Mouse (Mus musculus): ENCODE measurements around the gene Tet3. TPM values are rescaled to one million over a fixed set of nuclear protein-coding genes. Genes with fewer than 3 reads are reported as not detected.

The Tet3 gene
- polyA plus RNA-seq, 1 experiment from 2014 or later: 67.0 TPM

DNA sequence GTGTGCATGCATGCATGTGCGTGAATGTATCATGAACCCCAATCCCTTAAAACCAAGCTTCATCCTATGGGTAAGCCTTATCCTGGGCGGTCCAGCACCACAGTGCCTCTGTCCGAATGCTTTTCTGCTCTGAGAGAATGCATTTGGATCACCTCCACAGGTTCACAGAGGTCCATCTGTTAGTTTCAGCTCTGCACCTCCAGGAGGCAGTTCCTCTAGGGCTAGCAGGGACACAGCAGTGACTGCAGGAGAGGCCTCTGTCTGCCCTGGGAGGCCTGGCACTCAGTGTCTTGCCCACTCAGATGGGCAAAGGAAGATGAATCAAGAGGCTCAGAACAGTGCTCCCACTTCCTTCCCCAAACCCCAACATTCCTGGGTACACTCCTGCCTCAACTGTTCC is 32.3 kb downstream of the Tet3 start:
- no peak overlapping the region for H3K4me2 ChIP-seq (ENCODE audit: low read depth, low read length)
- no peak overlapping the region for H3K4me3 ChIP-seq (ENCODE audit: low read depth, low read length)
- WGBS: 90% methylated on average over 3 of the region's 3 CpGs
- no peaks in the 10 kb centered on the region for H3K27me3 ChIP-seq (ENCODE audit: control insufficient read depth, insufficient read depth, low read length)
- no peak overlapping the region for H3K27ac ChIP-seq (ENCODE audit: low read depth, low read length)
- H3K9ac ChIP-seq (replicated peaks; ENCODE audit: low read depth, low read length): no peak overlapping the region
- ATAC-seq (ENCODE audit: low read depth): no peak
- H3K9me3 ChIP-seq (ENCODE audit: control insufficient read depth, low read length): no peaks in the 10 kb centered on the region
- H3K36me3 ChIP-seq (ENCODE audit: control insufficient read depth, insufficient read depth, low read length): 0 out of 2 replicates have a peak, but pooled peaks cover 4% of the 10 kb centered on the region
- peaks cover 37% of the 10 kb centered on the region for H3K4me1 ChIP-seq (ENCODE audit: control insufficient read depth, insufficient read depth, low read length)

DNA sequence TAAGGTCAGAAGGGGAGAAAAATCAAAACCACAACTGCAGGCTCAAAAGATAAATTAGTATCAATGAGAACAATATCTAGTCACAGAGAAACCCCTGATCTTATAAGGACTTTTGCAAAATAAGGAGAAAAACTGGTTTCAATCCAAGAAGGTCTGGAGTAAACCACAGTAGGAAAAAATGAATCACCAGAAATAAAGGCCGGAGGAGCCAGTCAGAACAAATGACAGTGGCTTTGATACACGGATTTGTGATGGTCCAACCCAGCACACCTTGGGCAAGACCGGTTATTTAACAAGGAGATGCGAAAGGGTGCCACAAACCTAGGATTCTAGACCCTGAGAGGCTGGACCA is 34.9 kb downstream of the Tet3 start:
- Histone ChIP-seq H3K9me3 (ENCODE audit: control insufficient read depth, low read length) (no peaks in the 10 kb centered on the region), H3K4me1 (ENCODE audit: control insufficient read depth, insufficient read depth, low read length) (peaks cover 53% of the 10 kb centered on the region), H3K27me3 (ENCODE audit: control insufficient read depth, insufficient read depth, low read length) (no peaks in the 10 kb centered on the region), H3K9ac (replicated peaks; ENCODE audit: low read depth, low read length) (no peak overlapping the region), H3K4me3 (ENCODE audit: low read depth, low read length) (no peak overlapping the region), H3K36me3 (ENCODE audit: control insufficient read depth, insufficient read depth, low read length) (0 out of 2 replicates have a peak, but pooled peaks cover 4% of the 10 kb centered on the region), H3K4me2 (ENCODE audit: low read depth, low read length) (no peak overlapping the region), H3K27ac (ENCODE audit: low read depth, low read length) (no peak overlapping the region)
- no peak for ATAC-seq (ENCODE audit: low read depth)
- 70% methylated on average over 4 of the region's 4 CpGs for WGBS

DNA sequence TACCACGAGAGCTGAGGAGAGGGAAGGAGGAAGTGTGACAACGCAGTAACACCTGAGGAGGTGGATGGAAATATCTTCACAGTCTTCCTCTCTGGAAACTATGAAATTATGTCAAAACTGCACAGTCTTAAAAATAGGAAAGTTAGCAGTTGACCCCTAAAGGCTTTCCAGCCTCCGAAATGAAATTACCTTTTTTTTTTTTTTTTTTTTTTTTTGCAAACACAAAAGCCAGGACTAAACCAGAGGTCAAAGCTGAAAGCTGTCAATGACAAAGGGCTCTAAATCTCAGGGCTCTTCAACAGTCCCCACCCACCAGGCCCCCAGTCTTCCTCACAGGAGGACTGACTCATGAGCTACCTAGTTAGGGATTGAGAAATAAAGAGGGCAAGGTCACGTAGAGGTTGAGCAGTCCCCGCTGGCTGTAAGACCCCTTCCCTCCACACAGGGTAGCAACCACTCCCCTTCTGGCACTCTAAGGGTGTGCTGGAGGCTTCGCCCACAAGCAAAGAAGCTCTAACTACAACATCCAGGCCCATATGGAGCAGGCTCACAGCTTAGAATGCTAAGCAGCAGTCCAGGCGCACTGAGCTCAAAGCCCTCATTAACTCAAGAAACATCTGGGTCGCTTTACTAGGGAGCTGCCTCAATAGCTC is 35.4 kb downstream of the Tet3 start:
- Histone ChIP-seq H3K9me3 (ENCODE audit: control insufficient read depth, low read length) (no peaks in the 10 kb centered on the region), H3K27me3 (ENCODE audit: control insufficient read depth, insufficient read depth, low read length) (no peaks in the 10 kb centered on the region), H3K4me2 (ENCODE audit: low read depth, low read length) (no peak overlapping the region), H3K9ac (replicated peaks; ENCODE audit: low read depth, low read length) (no peak overlapping the region), H3K36me3 (ENCODE audit: control insufficient read depth, insufficient read depth, low read length) (0 out of 2 replicates have a peak, but pooled peaks cover 4% of the 10 kb centered on the region), H3K4me3 (ENCODE audit: low read depth, low read length) (no peak overlapping the region), H3K4me1 (ENCODE audit: control insufficient read depth, insufficient read depth, low read length) (peaks cover 54% of the 10 kb centered on the region), H3K27ac (ENCODE audit: low read depth, low read length) (no peak overlapping the region)
- WGBS: 39% methylated on average over 8 of the region's 8 CpGs
- no peak for ATAC-seq (ENCODE audit: low read depth)

DNA sequence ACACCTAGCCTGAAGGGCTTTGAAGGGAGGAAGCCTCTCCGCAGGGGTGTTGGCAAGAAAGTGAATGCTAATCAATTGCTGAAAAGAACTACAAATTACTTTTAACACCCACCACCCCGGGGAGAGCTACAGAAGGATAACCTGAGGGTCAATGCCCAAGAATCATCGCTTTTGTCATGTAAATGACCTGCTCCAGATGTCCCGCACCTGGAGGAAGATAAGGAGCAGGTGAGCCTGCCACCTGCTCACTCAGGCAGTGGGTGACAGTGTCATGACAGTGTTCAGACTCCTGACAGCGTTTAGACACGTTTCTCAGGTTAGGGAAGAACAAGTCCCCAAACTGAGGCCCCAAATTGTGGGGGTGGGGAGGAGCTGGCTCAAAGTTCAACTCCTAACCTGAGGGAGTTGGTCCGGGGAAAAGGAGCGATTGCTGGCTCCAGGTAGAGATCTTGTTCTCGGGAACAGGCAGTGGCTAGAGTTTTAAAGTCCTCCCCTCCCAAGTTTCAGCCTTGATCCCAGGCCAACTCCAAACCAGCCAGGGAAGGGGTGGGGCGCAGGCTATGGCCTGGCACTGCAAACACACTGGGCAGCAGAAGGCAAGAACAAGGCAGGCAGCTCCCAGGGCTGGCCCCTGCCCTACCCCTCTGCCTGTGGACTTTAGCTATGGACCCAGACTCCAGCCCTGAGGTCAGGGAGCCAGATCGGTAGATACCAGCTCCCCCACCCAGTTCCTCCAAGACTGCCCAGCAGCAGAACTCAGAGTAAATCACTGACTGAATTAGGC is 36.8 kb downstream of the Tet3 start:
- Histone ChIP-seq H3K4me1 (ENCODE audit: control insufficient read depth, insufficient read depth, low read length) (peaks cover 49% of the 10 kb centered on the region), H3K9ac (replicated peaks; ENCODE audit: low read depth, low read length) (no peak overlapping the region)
- WGBS: 17% methylated on average over 11 of the region's 11 CpGs

DNA sequence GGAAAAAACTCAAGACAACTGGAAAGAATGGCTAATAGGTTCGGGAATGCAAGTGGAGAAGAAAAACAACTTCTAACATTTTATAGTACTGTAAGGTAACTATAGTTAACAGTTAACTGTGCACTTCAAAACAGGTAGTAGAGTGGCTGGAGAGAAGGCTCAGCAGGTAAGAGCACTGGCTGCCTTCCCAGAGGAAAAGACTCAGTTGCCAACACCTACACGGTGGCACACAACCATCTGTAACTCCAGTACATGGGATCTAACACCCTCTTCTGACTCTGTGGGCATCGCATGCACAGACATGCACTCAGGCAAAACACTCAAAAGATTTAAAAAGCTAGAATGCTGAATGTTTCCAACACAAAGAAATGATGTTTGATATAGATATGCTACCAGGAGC is 39.4 kb downstream of the Tet3 start:
- no peaks in the 10 kb centered on the region for H3K27me3 ChIP-seq (ENCODE audit: control insufficient read depth, insufficient read depth, low read length)
- no peak overlapping the region for H3K4me2 ChIP-seq (ENCODE audit: low read depth, low read length)
- H3K4me3 ChIP-seq (ENCODE audit: low read depth, low read length): no peak overlapping the region
- H3K9ac ChIP-seq (replicated peaks; ENCODE audit: low read depth, low read length): no peak overlapping the region
- ATAC-seq (ENCODE audit: low read depth): no peak
- no peaks in the 10 kb centered on the region for H3K9me3 ChIP-seq (ENCODE audit: control insufficient read depth, low read length)
- no peak overlapping the region for H3K27ac ChIP-seq (ENCODE audit: low read depth, low read length)
- peaks cover 62% of the 10 kb centered on the region for H3K4me1 ChIP-seq (ENCODE audit: control insufficient read depth, insufficient read depth, low read length)
- 85% methylated on average over 3 of the region's 3 CpGs for WGBS
- H3K36me3 ChIP-seq (ENCODE audit: control insufficient read depth, insufficient read depth, low read length): no peaks in the 10 kb centered on the region

More for the DNA sequence above, 36.8 kb downstream of the Tet3 start:
- Histone ChIP-seq H3K4me3 (ENCODE audit: low read depth, low read length) (no peak overlapping the region), H3K27ac (ENCODE audit: low read depth, low read length) (no peak overlapping the region), H3K27me3 (ENCODE audit: control insufficient read depth, insufficient read depth, low read length) (no peaks in the 10 kb centered on the region), H3K9me3 (ENCODE audit: control insufficient read depth, low read length) (no peaks in the 10 kb centered on the region), H3K36me3 (ENCODE audit: control insufficient read depth, insufficient read depth, low read length) (0 out of 2 replicates have a peak, but pooled peaks cover 3% of the 10 kb centered on the region), H3K4me2 (ENCODE audit: low read depth, low read length) (no peak overlapping the region)
- no peak for ATAC-seq (ENCODE audit: low read depth)

DNA sequence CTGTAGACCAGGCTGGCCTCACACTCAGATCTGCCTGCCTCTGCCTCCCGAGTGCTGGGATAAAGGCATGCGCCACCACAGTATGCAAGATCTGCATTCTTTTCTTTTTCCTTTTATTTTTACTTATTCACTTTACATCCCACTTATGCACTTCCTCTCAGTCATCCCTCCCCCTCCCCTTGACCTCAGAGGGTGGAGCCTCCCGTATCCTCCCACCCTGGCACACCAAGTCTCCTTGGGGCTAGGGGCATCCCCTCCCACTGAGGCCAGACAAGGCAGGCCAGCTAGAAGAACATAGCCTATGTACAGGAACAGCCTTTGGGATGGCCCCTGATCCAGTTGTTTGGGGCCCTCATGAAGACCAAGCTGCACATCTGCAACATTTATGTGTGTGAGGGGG is 41.4 kb downstream of the Tet3 start:
- peaks cover 67% of the 10 kb centered on the region for H3K4me1 ChIP-seq (ENCODE audit: control insufficient read depth, insufficient read depth, low read length)
- no peaks in the 10 kb centered on the region for H3K36me3 ChIP-seq (ENCODE audit: control insufficient read depth, insufficient read depth, low read length)
- no peaks in the 10 kb centered on the region for H3K27me3 ChIP-seq (ENCODE audit: control insufficient read depth, insufficient read depth, low read length)
- 76% methylated on average over 3 of the region's 3 CpGs for WGBS
- no peaks in the 10 kb centered on the region for H3K9me3 ChIP-seq (ENCODE audit: control insufficient read depth, low read length)
- H3K4me3 ChIP-seq (ENCODE audit: low read depth, low read length): no peak overlapping the region
- ATAC-seq (ENCODE audit: low read depth): no peak
- H3K9ac ChIP-seq (replicated peaks; ENCODE audit: low read depth, low read length): no peak overlapping the region
- H3K4me2 ChIP-seq (ENCODE audit: low read depth, low read length): no peak overlapping the region
- H3K27ac ChIP-seq (ENCODE audit: low read depth, low read length): no peak overlapping the region; the same call in 1 of the 2 replicates

DNA sequence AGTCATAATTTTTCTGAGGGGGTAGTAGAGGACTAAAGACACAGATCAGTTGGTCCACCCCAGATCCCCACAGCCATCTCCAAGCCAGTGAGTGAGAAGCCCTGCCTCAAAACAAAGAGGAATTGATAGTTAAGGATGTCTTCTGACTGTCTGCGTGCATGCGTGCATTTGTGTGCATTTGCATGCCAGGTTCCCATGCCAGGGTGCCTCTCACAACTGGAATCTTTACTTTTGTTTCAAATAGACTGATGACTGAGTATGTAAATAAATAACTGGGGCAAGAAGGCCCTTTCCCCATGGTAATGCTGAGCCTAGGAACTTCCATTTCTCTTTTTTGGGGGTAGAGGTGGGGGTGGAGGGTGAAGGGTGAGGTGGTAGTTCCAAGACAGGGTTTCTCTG is 41.8 kb downstream of the Tet3 start:
- Histone ChIP-seq H3K9me3 (ENCODE audit: control insufficient read depth, low read length) (no peaks in the 10 kb centered on the region), H3K9ac (replicated peaks; ENCODE audit: low read depth, low read length) (no peak overlapping the region), H3K4me3 (ENCODE audit: low read depth, low read length) (no peak overlapping the region), H3K27me3 (ENCODE audit: control insufficient read depth, insufficient read depth, low read length) (no peaks in the 10 kb centered on the region), H3K4me2 (ENCODE audit: low read depth, low read length) (no peak overlapping the region), H3K27ac (ENCODE audit: low read depth, low read length) (no peak overlapping the region), H3K36me3 (ENCODE audit: control insufficient read depth, insufficient read depth, low read length) (no peaks in the 10 kb centered on the region), H3K4me1 (ENCODE audit: control insufficient read depth, insufficient read depth, low read length) (peaks cover 67% of the 10 kb centered on the region)
- WGBS: 93% methylated on average over 2 of the region's 2 CpGs
- ATAC-seq (ENCODE audit: low read depth): no peak

DNA sequence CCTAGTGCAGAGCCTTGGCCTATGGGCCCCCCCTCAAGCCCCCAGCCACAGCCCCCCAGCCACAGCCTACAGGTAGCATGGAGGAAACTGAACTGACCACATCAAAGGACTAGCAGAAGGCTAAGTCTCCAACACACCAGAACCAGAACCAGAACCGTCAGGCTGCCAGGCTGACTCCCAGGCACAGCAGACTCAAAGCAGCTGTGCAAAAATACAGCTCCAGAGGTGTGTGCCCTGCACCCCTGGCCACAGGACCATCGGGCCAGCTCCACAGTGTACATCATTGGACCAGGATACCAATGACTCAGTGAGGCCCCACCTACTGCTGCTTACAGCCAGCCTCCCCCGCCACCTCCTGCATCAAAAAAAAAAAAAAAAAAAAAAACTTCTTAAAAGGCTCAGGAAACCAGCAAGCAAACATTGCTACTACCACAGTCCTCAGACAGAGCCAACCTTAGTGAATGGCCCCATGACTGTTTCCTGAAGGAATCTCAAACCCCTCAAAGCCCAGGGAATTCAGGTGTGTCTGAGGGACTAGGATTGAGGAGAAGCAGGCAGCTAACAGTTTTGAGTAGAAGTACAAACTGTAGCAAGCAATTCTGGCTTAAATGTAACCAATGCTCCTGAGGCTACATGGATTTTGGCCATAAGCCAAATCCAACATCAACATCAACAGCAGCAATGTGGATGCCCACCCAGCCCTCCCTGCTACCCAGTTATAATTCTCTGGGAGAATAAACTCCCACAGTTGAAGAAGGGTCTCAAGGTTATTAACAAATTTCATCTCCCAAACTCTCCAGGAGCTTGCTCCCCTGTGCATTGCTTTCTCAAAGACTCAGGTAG is 42.4 kb downstream of the Tet3 start:
- Histone ChIP-seq H3K9me3 (ENCODE audit: control insufficient read depth, low read length) (no peaks in the 10 kb centered on the region), H3K27ac (ENCODE audit: low read depth, low read length) (no peak overlapping the region), H3K4me2 (ENCODE audit: low read depth, low read length) (no peak overlapping the region), H3K27me3 (ENCODE audit: control insufficient read depth, insufficient read depth, low read length) (no peaks in the 10 kb centered on the region), H3K36me3 (ENCODE audit: control insufficient read depth, insufficient read depth, low read length) (no peaks in the 10 kb centered on the region), H3K4me1 (ENCODE audit: control insufficient read depth, insufficient read depth, low read length) (peaks cover 66% of the 10 kb centered on the region), H3K9ac (replicated peaks; ENCODE audit: low read depth, low read length) (no peak overlapping the region), H3K4me3 (ENCODE audit: low read depth, low read length) (no peak overlapping the region)
- ATAC-seq (ENCODE audit: low read depth): no peak
- WGBS: 87% methylated on average over 3 of the region's 3 CpGs
